Mouse (Mus musculus) midbrain, embryonic 16.5 days (tissue): ENCODE data around the gene Pde4a. TPM values are rescaled to one million over a fixed set of nuclear protein-coding genes. Genes with fewer than 3 reads are reported as not detected.

Source experiments
- ATAC-seq: fragments of 200-750 bp; cut with Nextera tagmentation; 2 replicates; pipeline ENCODE4 v1.8.0; 2017; ENCODE audit warnings: moderate TSS enrichment
- H3K27ac ChIP-seq: fragments of 300-500 bp; sonication (generic); 2 replicates; pipeline ENCODE4 v1.5.1; 2014; ENCODE audit warnings: mild to moderate bottlenecking, low read length, mixed read lengths
- H3K27me3 ChIP-seq: fragments of 300-500 bp; sonication (generic); 2 replicates; pipeline ENCODE4 v1.6.1; 2014; ENCODE audit warnings: low read depth, low read length, mixed read lengths; ENCODE audit not compliant: control insufficient read depth, insufficient read depth
- H3K36me3 ChIP-seq: fragments of 300-500 bp; sonication (generic); 2 replicates; pipeline ENCODE4 v1.6.1; 2014; ENCODE audit warnings: mild to moderate bottlenecking, low read length, moderate library complexity, mixed read lengths; ENCODE audit not compliant: control insufficient read depth, insufficient read depth
- H3K4me1 ChIP-seq: fragments of 300-500 bp; sonication (generic); 2 replicates; pipeline ENCODE4 v1.6.1; 2014; ENCODE audit warnings: mild to moderate bottlenecking, low read length, mixed read lengths; ENCODE audit not compliant: control insufficient read depth, insufficient read depth
- H3K4me2 ChIP-seq: fragments of 300-500 bp; sonication (generic); 2 replicates; pipeline ENCODE4 v1.6.1; 2014; ENCODE audit warnings: mild to moderate bottlenecking, low read length, mixed read lengths
- H3K4me3 ChIP-seq: fragments of 300-500 bp; sonication (generic); 2 replicates; pipeline ENCODE4 v1.5.1; 2014; ENCODE audit warnings: low read depth, mild to moderate bottlenecking, low read length, moderate library complexity, mixed read lengths
- H3K9ac ChIP-seq: fragments of 300-500 bp; sonication (generic); 2 replicates; pipeline ENCODE4 v1.6.1; 2014; ENCODE audit warnings: low read depth, low read length, mixed read lengths
- H3K9me3 ChIP-seq: fragments of 300-500 bp; sonication (generic); replicated peaks from 2 replicates; pipeline ENCODE4 v1.6.1; 2014; ENCODE audit warnings: mild to moderate bottlenecking, low read length, mixed read lengths; ENCODE audit not compliant: control insufficient read depth, poor library complexity, severe bottlenecking
- WGBS: fragments of 180-500 bp; shearing (Covaris S2); extraction: QIAGEN DNeasy Blood & Tissue Kit; methylation state at CpG from one replicate; pipeline ENCODE4 v1.1.7; 2014; 5-methylcytosine and 5-hydroxymethylcytosine counted together
- polyA plus RNA-seq: library from polyadenylated mRNA; unstranded; fragments of >200 nt; fragmentation: Nextera tagmentation; extraction: Ambion mirVana; gene quantifications from 2 replicates; pipeline ENCODE4 v1.2.1, GENCODE M21; 2015

Gene Pde4a
- polyA plus RNA-seq, 1 experiment from 2014 or later: 49.3 TPM

DNA sequence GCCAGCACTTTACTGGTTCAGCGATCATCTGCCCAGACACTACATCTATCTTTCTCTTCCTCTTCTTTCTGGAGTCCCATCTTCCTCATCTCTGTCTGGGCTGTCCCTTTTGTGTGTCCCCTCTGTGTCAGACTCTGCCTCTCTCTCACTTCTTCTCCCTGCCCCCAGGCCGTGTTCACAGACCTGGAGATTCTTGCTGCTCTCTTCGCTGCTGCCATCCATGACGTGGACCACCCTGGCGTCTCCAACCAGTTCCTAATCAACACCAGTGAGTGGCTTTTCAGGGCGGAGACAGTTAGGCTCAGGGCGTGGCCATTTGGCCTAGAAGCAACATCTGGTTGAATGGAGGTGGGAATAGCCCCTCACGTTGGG, 38.6 kb downstream of the Pde4a start:
- no peak overlapping the region for H3K27ac ChIP-seq
- no peak overlapping the region for H3K4me3 ChIP-seq
- no peak overlapping the region; the same call in 1 of the 2 replicates for H3K4me2 ChIP-seq
- H3K27me3 ChIP-seq: no peaks in the 10 kb centered on the region
- 28% methylated on average over 8 of the region's 8 CpGs for WGBS
- ATAC-seq: peak; percentile 11; the same call in 1 of the 2 replicates
- no peaks in the 10 kb centered on the region for H3K9me3 ChIP-seq
- H3K9ac ChIP-seq: no peak overlapping the region
- peaks cover 39% of the 10 kb centered on the region for H3K36me3 ChIP-seq
- no peaks in the 10 kb centered on the region for H3K4me1 ChIP-seq

DNA sequence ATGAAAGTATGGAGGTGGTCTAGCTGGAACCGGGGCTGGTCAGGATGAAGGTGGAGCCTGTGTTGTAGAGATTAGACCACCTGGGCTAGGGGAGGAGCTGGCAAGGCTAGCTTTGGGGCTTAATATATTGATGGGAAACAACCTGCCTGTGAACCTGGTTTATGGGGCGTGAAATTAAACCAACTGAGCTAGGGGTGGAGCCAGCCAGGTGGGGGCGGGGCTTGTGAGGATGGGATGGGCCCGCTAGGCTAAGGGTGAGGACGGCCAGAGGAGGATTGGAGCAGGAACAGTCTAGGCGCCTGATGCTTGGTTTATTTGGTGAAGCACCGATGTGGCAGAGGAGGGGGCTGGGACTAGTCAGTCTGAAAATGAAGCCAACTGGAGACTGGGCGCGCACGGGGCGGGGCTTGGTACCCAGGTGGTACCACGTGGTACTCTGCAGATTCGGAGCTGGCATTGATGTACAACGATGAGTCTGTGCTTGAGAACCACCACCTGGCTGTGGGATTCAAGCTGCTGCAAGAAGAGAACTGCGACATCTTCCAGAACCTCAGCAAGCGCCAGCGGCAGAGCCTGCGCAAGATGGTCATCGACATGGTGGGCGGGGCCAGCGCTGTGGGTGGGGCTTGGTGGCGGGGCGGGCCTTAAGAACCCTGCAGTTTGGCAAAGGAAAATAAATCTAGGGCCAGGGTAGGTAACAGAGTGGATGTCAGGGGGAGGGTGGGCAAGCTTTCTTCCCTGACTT, 39.2 kb downstream of the Pde4a start:
- no peaks in the 10 kb centered on the region for H3K27me3 ChIP-seq
- H3K9ac ChIP-seq: no peak overlapping the region
- H3K4me3 ChIP-seq: peak overlapping the region; percentile 12
- no peaks in the 10 kb centered on the region for H3K9me3 ChIP-seq
- H3K27ac ChIP-seq: no peak overlapping the region
- WGBS: 3% methylated on average over 23 of the region's 23 CpGs
- H3K4me1 ChIP-seq: no peaks in the 10 kb centered on the region
- H3K4me2 ChIP-seq: peak overlapping the region; percentile 32
- H3K36me3 ChIP-seq: peaks cover 39% of the 10 kb centered on the region
- ATAC-seq: peak; percentile 59

DNA sequence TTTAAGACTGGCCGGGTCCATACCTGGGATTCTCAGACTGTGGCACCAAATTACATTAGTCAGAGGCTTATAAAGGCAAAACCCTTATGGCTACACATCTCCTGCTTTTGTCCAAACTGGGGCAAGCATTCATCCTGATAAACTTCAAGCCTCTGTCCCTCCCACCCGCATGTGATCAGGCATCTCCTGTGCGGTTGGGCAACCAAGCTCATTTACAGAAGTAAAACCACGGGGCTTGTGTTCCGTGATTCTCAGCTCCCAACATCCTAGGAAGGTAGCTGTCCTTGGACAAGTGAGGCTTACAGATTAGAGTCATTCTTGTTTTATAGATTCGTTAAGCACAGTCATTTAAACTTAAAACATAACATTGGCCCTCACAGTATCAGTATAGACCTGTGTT, 41.3 kb downstream of the Pde4a start:
- ATAC-seq: no peak
- Histone ChIP-seq H3K36me3 (peaks cover 39% of the 10 kb centered on the region), H3K27me3 (no peaks in the 10 kb centered on the region), H3K4me1 (no peaks in the 10 kb centered on the region), H3K9me3 (no peaks in the 10 kb centered on the region), H3K9ac (no peak overlapping the region), H3K4me2 (no peak overlapping the region), H3K27ac (no peak overlapping the region), H3K4me3 (no peak overlapping the region)
- 86% methylated on average over 6 of the region's 6 CpGs for WGBS

DNA sequence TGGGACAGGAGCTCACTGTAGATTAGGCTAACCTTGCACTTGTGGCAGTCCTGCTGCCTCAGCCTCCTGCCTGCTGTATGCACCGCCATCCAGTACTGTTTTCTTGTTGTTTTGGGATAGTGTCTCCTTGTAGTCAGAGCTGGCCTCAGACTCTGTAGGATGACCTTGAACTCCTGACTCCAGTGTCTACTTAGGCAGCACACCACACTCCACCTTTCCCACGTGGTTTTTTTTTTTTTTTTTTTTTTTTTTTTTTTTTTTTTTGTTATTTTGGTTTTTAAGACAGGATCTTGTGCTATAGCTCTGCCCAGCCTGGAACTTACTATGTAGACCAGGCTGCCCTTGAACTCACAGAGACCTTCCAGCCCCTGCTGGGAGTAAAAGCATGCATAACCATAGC, 43.1 kb downstream of the Pde4a start:
- WGBS: 75% methylated on average over 2 of the region's 2 CpGs

DNA sequence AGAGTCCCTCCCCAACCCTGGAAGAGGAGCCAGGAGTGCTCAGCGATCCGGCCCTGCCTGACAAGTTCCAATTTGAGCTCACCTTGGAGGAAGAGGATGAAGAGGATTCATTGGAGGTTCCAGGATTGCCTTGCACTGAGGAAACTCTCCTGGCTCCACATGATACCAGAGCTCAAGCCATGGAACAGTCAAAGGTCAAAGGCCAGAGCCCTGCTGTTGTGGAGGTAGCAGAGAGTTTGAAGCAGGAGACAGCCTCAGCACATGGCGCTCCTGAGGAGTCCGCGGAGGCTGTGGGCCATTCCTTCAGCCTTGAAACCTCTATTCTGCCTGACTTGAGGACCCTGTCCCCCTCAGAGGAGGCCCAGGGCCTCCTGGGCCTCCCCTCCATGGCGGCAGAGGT, 45.3 kb downstream of the Pde4a start:
- ATAC-seq: no peak
- H3K4me2 ChIP-seq: no peak overlapping the region
- H3K4me3 ChIP-seq: no peak overlapping the region
- no peaks in the 10 kb centered on the region for H3K9me3 ChIP-seq
- peaks cover 33% of the 10 kb centered on the region for H3K36me3 ChIP-seq
- H3K27me3 ChIP-seq: no peaks in the 10 kb centered on the region
- 74% methylated on average over 6 of the region's 6 CpGs for WGBS
- H3K27ac ChIP-seq: no peak overlapping the region
- H3K4me1 ChIP-seq: no peaks in the 10 kb centered on the region
- no peak overlapping the region for H3K9ac ChIP-seq

More for the DNA sequence above, 43.1 kb downstream of the Pde4a start:
- ATAC-seq: no peak
- Histone ChIP-seq H3K36me3 (peaks cover 41% of the 10 kb centered on the region), H3K4me1 (no peaks in the 10 kb centered on the region), H3K4me3 (no peak overlapping the region), H3K27ac (no peak overlapping the region), H3K4me2 (no peak overlapping the region), H3K9ac (no peak overlapping the region), H3K27me3 (no peaks in the 10 kb centered on the region), H3K9me3 (no peaks in the 10 kb centered on the region)

DNA sequence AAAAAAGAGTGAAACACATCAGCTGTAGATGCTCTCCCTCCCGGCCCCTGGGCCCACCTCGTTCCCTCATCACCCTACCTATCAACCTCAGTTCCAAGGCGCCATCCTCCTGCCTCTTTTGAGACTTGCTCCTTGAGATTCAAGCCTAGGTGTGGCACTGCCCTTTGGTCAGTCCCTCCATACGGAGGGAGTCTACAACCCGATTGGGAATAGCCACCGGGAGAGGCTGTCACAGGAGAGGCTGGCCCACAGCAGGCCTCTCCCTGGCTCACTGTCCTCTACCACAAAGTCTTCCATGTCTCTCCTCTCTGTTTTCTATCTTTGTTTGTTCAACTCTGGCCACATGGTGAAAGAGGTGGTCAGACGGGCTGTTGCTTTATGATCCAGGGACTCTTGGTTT, 46.1 kb downstream of the Pde4a start:
- 81% methylated on average over 7 of the region's 7 CpGs for WGBS
- Histone ChIP-seq H3K4me3 (no peak overlapping the region), H3K27ac (no peak overlapping the region), H3K9ac (no peak overlapping the region), H3K4me1 (peaks cover 5% of the 10 kb centered on the region; the same call in 1 of the 2 replicates), H3K4me2 (no peak overlapping the region), H3K9me3 (no peaks in the 10 kb centered on the region), H3K27me3 (no peaks in the 10 kb centered on the region), H3K36me3 (peaks cover 26% of the 10 kb centered on the region)
- no peak for ATAC-seq

DNA sequence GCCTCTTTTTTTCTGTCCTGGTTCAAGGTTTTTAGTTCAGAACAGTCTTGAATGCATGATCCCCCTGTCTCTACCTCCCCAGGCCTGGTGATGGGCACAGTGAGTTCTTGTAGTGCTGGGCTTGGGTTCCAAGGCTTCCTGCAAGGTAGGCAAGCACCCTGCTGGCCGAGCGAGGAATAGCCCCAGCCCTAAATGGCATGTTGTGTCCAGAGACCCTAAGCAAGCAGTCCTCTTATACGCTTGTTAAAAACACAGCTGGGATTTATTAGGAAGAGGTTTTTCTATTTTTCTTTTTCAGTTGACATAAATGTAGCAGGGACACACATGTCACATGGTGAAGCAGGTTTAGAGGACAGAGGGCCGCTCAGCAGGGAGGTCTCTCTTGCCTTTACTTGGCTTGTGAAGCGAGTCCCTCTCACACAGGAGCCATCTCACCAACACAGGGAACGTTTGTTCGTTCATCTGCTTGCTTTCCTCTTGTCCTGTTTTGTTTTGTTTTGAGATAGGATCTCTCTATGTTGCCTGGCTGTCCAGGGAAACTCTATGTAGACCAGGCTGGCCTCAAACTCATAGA, 48.2 kb downstream of the Pde4a start:
- Histone ChIP-seq H3K27ac (no peak overlapping the region), H3K36me3 (peaks cover 17% of the 10 kb centered on the region), H3K9me3 (no peaks in the 10 kb centered on the region), H3K4me2 (no peak overlapping the region), H3K4me3 (no peak overlapping the region), H3K9ac (no peak overlapping the region), H3K4me1 (peaks cover 5% of the 10 kb centered on the region; the same call in 1 of the 2 replicates), H3K27me3 (no peaks in the 10 kb centered on the region)
- ATAC-seq: no peak
- WGBS: 46% methylated on average over 7 of the region's 7 CpGs

DNA sequence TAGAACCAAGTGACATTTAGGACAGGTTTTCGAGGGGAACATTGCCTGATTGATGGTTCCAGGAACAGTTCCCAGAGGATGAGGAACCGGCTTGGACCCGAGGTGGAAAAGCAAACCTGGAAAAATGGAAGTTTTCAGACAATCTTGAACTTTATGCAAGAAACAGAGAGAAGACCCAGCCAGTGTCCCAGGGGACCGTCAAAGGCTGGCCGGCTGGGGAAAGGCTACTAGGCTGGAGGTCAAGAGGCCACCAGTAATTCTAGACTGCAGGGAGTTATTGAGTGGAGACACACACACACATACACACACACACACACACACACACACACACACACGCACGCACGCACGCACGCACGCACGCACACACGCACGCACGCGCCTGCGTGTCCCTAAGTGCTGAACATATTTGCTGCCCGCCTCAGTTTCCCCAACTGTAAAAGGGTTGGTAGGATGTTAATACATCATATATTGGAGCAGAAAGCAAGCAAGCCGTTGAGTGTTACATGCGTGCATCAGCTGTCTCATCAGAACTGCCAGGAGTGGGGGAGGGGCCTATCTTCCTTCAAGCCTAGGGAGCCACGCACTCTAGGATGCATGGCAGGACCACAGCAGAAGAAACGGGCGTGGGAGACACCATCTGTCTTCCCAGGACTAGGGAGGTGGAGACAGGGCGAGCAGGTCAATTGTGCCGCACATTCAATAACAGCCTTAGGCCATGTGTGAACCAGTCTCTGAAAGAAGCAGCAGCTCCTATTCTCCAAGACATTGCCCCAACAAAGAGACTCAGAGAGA, 50.7 kb downstream of the Pde4a start:
- ATAC-seq: no peak
- Histone ChIP-seq H3K27me3 (no peaks in the 10 kb centered on the region), H3K9me3 (no peaks in the 10 kb centered on the region), H3K4me2 (no peak overlapping the region), H3K4me1 (peaks cover 10% of the 10 kb centered on the region), H3K4me3 (no peak overlapping the region), H3K36me3 (peaks cover 5% of the 10 kb centered on the region; the same call in 1 of the 2 replicates), H3K9ac (no peak overlapping the region), H3K27ac (no peak overlapping the region)
- 67% methylated on average over 25 of the region's 25 CpGs for WGBS

DNA sequence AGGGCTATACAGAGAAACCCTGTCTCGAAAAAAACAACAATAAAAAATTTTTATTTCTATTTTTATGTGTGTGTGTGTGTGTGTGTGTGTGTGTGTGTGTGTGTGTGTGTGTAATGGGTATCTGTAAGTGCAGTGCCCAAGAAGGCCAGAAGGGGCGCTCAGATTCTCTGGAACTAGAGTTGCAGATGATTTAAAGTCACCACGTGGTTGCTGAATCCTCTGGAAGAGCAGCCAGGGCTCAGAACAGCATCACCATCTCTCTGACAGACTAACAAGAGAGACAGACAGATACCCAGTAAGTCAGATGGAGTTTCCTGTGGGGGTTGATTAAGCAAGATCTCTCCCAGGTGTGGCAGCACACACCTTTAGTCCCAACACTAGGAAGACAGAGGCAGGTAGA, 54.3 kb downstream of the Pde4a start:
- Histone ChIP-seq H3K4me1 (peaks cover 10% of the 10 kb centered on the region), H3K4me3 (no peak overlapping the region), H3K27ac (no peak overlapping the region), H3K36me3 (no peaks in the 10 kb centered on the region), H3K27me3 (no peaks in the 10 kb centered on the region), H3K4me2 (no peak overlapping the region), H3K9me3 (no peaks in the 10 kb centered on the region), H3K9ac (no peak overlapping the region)
- no peak for ATAC-seq
- 51% methylated on average over 3 of the region's 3 CpGs for WGBS
